Mouse (Mus musculus) G1E (cell line): Measurements from ENCODE around the gene Ccdc85a.

ENCODE experiments used
- CTCF ChIP-seq: IDR thresholded peaks from 2 replicates; pipeline ENCODE4 v1.5.1; 2012; ENCODE audit warnings: low read depth, low read length, inconsistent platforms, mixed read lengths
- GATA1 ChIP-seq: IDR thresholded peaks from 2 replicates; pipeline ENCODE4 v1.6.1; 2012; ENCODE audit warnings: borderline replicate concordance, low read length, inconsistent platforms, mixed read lengths
- POLR2AphosphoS5 ChIP-seq: IDR thresholded peaks from 2 replicates; pipeline ENCODE4 v1.6.1; 2012; ENCODE audit warnings: low read depth, low read length, inconsistent platforms; ENCODE audit not compliant: insufficient replicate concordance

DNA sequence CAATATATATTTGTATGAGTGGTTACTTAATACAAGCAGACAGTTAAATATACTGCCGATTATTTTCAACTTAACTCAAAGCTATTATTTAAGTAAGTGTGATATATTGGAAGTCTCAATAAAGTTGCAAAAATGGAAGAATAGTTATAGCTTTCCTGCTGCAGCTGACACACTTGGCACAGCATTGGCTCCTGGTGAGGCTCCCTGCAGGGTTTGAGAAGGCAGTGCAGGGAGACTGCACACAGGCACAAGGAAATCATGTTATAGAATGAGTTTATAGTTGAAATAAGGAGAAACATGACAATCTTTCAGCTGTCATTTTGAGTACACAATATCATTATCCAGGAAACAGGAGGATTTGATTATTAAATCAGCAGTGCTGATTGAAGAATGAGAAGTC, 107.0 kb downstream of the Ccdc85a start:
- no peak for TF ChIP-seq CTCF
- TF ChIP-seq GATA1: no peak
- no peak for TF ChIP-seq POLR2AphosphoS5
